Mouse (Mus musculus): ENCODE results near the gene Kifc3.
"Not testable (repeated sequence)": the region's sequence is repeated elsewhere in the genome, so short reads cannot be mapped to it uniquely, and the experiment has no call there.

Kifc3 gene

GRCm38 (mm10) chr8:95203326-95204038, 870 bp upstream of the Kifc3 start:
- in situ Hi-C loops (cut with MboI; ENCODE audit: unreplicated experiment in 2 of 2) = loop anchor here (5.0 to 10.0 kb wide), 3 partner anchors 99 to 191 kb away; no protein-coding TSS in a partner anchor

- in situ Hi-C loops (cut with MboI; ENCODE audit: unreplicated experiment in 2 of 2) = loop anchor here (5.0 to 10.0 kb wide), 3 partner anchors 97 to 190 kb away; no protein-coding TSS in a partner anchor
Measured at GRCm38 (mm10) chr8:95202056-95202570, 499 bp downstream of the Kifc3 start.

GRCm38 (mm10) chr8:95201491-95201890, 1.1 kb downstream of the Kifc3 start:
- in situ Hi-C loops (cut with MboI; ENCODE audit: unreplicated experiment in 2 of 2) = loop anchor here (5.0 to 10.0 kb wide), 3 partner anchors 97 to 189 kb away; no protein-coding TSS in a partner anchor

- in situ Hi-C loops (cut with MboI; ENCODE audit: unreplicated experiment in 2 of 2) = loop anchor here (5.0 to 10.0 kb wide), 3 partner anchors 95 to 188 kb away; no protein-coding TSS in a partner anchor
Measured at GRCm38 (mm10) chr8:95200001-95200405, 2.6 kb downstream of the Kifc3 start.

- in situ Hi-C loops (cut with MboI; ENCODE audit: unreplicated experiment in 2 of 2) = no loop called here
Measured at GRCm38 (mm10) chr8:95195728-95196127, 6.9 kb downstream of the Kifc3 start.

GRCm38 (mm10) chr8:95191497-95192175, 11.0 kb downstream of the Kifc3 start:
- in situ Hi-C loops (cut with MboI; ENCODE audit: unreplicated experiment in 2 of 2) = no loop called here

GRCm38 (mm10) chr8:95187579-95187978, 15.0 kb downstream of the Kifc3 start:
- in situ Hi-C loops (cut with MboI; ENCODE audit: unreplicated experiment in 2 of 2) = no loop called here

GRCm38 (mm10) chr8:95185891-95186513, 16.6 kb downstream of the Kifc3 start:
- in situ Hi-C loops (cut with MboI; ENCODE audit: unreplicated experiment in 2 of 2) = no loop called here

- in situ Hi-C loops (cut with MboI; ENCODE audit: unreplicated experiment in 2 of 2) = no loop called here
Measured at GRCm38 (mm10) chr8:95185104-95185503, 17.5 kb downstream of the Kifc3 start.

- in situ Hi-C loops (cut with MboI; ENCODE audit: unreplicated experiment in 2 of 2) = no loop called here
Measured at GRCm38 (mm10) chr8:95184171-95184570, 18.4 kb downstream of the Kifc3 start.

GRCm38 (mm10) chr8:95181850-95182249, 20.8 kb downstream of the Kifc3 start:
- in situ Hi-C loops (cut with MboI; ENCODE audit: unreplicated experiment in 2 of 2) = no loop called here

GRCm38 (mm10) chr8:95178191-95178590, 24.4 kb downstream of the Kifc3 start:
- in situ Hi-C loops (cut with MboI; ENCODE audit: unreplicated experiment in 2 of 2) = no loop called here

GRCm38 (mm10) chr8:95176985-95177384, 25.6 kb downstream of the Kifc3 start:
- in situ Hi-C loops (cut with MboI; ENCODE audit: unreplicated experiment in 2 of 2) = no loop called here

GRCm38 (mm10) chr8:95175808-95176207, 26.8 kb downstream of the Kifc3 start:
- in situ Hi-C loops (cut with MboI; ENCODE audit: unreplicated experiment in 2 of 2) = no loop called here

- in situ Hi-C loops (cut with MboI; ENCODE audit: unreplicated experiment in 2 of 2) = no loop called here
Measured at GRCm38 (mm10) chr8:95175306-95175705, 27.3 kb downstream of the Kifc3 start.

- in situ Hi-C loops (cut with MboI; ENCODE audit: unreplicated experiment in 2 of 2) = no loop called here
Measured at GRCm38 (mm10) chr8:95172433-95172832, 30.2 kb downstream of the Kifc3 start.

- in situ Hi-C loops (cut with MboI; ENCODE audit: unreplicated experiment in 2 of 2) = no loop called here
Measured at GRCm38 (mm10) chr8:95167726-95168125, 34.9 kb downstream of the Kifc3 start.

GRCm38 (mm10) chr8:95166400-95166799, 36.2 kb downstream of the Kifc3 start:
- in situ Hi-C loops (cut with MboI; ENCODE audit: unreplicated experiment in 2 of 2) = no loop called here

- in situ Hi-C loops (cut with MboI; ENCODE audit: unreplicated experiment in 2 of 2) = no loop called here
Measured at GRCm38 (mm10) chr8:95165923-95166322, 36.7 kb downstream of the Kifc3 start.

- in situ Hi-C loops (cut with MboI; ENCODE audit: unreplicated experiment in 2 of 2) = no loop called here
Measured at GRCm38 (mm10) chr8:95164469-95164868, 38.1 kb downstream of the Kifc3 start.

GRCm38 (mm10) chr8:95163969-95164368, 38.6 kb downstream of the Kifc3 start:
- in situ Hi-C loops (cut with MboI; ENCODE audit: unreplicated experiment in 2 of 2) = not testable (repeated sequence)

Data from v-Abl transformed pro-B cells (cell line).